Mouse (Mus musculus) C2C12 (cell line): ENCODE measurements around the gene Tfap2d. TPM values are rescaled to one million over a fixed set of nuclear protein-coding genes. Genes with fewer than 3 reads are reported as not detected.

ENCODE experiments used
- H3K27me3 ChIP-seq: one replicate; pipeline ENCODE4 v1.6.1; 2011; ENCODE audit not compliant: control insufficient read depth, insufficient read depth, insufficient read length
- H3K36me3 ChIP-seq: one replicate; pipeline ENCODE4 v1.6.1; 2011; ENCODE audit not compliant: control insufficient read depth, insufficient read depth
- H3K4me3 ChIP-seq: one replicate; pipeline ENCODE4 v1.5.1; 2011; ENCODE audit warnings: mild to moderate bottlenecking, control low read depth; ENCODE audit not compliant: poor library complexity, insufficient read depth, severe bottlenecking
- H3K79me2 ChIP-seq: one replicate; pipeline ENCODE4 v1.6.1; 2011; ENCODE audit not compliant: control insufficient read depth, insufficient read depth
- H3K79me3 ChIP-seq: one replicate; pipeline ENCODE4 v1.6.1; 2011; ENCODE audit warnings: low read depth, control low read depth
- H3ac ChIP-seq: one replicate; pipeline ENCODE3; 2011; ENCODE audit warnings: low read depth; ENCODE audit not compliant: control insufficient read depth, insufficient read length
- CEBPB ChIP-seq: IDR thresholded peaks from one replicate; pipeline ENCODE4 v1.6.1; 2011; ENCODE audit warnings: low read depth, mild to moderate bottlenecking, control low read depth, moderate library complexity
- CTCF ChIP-seq: IDR thresholded peaks from one replicate; pipeline ENCODE4 v1.5.1; 2011; ENCODE audit not compliant: control insufficient read depth, insufficient read depth, insufficient read length
- FOSL1 ChIP-seq: IDR thresholded peaks from one replicate; pipeline ENCODE4 v1.8.0; 2011; ENCODE audit warnings: mild to moderate bottlenecking, low read length; ENCODE audit not compliant: poor library complexity, insufficient read depth, severe bottlenecking
- MAX ChIP-seq: IDR thresholded peaks from one replicate; pipeline ENCODE4 v1.6.1; 2011; ENCODE audit warnings: mild to moderate bottlenecking, control low read depth
- MYOD1 ChIP-seq: IDR thresholded peaks from one replicate; pipeline ENCODE4 v1.6.1; 2011; ENCODE audit warnings: low read depth; ENCODE audit not compliant: control insufficient read depth, insufficient read length
- MYOG ChIP-seq: IDR thresholded peaks from one replicate; pipeline ENCODE4 v1.6.1; 2011; ENCODE audit not compliant: control insufficient read depth, insufficient read length; ENCODE audit errors: extremely low read depth
- USF1 ChIP-seq: IDR thresholded peaks from one replicate; pipeline ENCODE4 v1.6.1; 2011; ENCODE audit warnings: low read depth, mild to moderate bottlenecking, control low read depth, moderate library complexity
- polyA plus RNA-seq: library from polyadenylated mRNA; unstranded; fragments of >200 nt; fragmentation: generic; extraction: Trizol; gene quantifications from one replicate; pipeline ENCODE4 v1.2.1, GENCODE M21; 2012; ENCODE audit warnings: missing spikeins

Gene Tfap2d
- polyA plus RNA-seq, 1 experiment = not detected

DNA sequence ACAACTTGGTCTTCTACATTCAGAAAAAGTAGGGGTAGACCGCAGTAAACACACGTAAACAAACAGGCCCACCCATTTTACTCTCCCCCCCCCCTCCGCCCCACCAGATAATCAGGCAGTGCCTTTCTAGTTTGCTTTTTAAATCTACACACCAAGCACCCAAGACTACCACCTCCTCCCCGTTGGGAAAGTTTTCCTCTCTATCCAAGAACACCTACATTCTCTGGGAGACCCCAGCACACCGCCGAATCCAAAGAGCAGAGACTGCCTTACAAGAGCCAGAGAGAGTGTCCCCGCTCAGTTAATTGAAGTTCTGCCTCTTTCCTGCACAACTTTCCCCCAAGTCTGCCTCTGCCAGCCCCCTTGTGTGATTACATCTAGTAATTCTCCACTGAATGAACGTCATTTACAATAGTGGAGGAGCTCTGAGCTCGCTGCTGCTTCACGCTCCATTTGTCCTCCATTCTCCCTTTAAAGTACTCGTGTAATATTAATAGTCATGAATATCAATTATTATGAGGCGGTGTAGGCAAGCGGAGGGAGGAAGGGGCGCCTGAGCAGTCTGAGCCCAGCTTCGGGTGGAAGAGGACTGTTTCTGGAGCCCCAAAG, 108.8 kb downstream of the Tfap2d start:
- peaks cover 8% of the 10 kb centered on the region for H3K27me3 ChIP-seq
- no peaks in the 10 kb centered on the region for H3K79me3 ChIP-seq
- H3ac ChIP-seq = no peak overlapping the region
- H3K4me3 ChIP-seq = no peak overlapping the region
- H3K79me2 ChIP-seq = no peaks in the 10 kb centered on the region
- TF ChIP-seq CTCF (no peak), FOSL1 (no peak), MYOD1 (no peak), MAX (no peak), USF1 (no peak), CEBPB (no peak), MYOG (no peak)
- H3K36me3 ChIP-seq = no peaks in the 10 kb centered on the region

DNA sequence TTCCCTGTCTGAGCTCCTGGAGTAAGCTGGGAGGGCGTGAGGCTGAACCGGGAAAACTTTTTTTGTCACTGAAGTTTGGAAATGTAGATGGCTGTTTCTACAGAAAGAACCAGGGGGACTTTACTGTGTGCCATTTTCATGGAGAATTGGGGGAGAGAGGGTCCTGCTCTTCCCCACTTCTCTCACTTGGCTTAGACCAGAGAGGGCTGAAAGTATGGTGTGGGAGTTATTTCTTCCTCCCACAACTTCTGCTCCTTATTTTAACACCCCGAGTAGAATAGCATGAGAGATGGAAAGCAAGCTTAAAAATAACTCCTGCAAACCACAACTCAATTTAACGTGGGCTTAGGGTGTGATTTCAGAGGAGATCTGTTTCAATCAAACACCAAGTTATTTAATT, 109.9 kb downstream of the Tfap2d start:
- TF ChIP-seq USF1 (no peak), CTCF (no peak), CEBPB (no peak), FOSL1 (no peak), MYOG (no peak), MAX (no peak), MYOD1 (no peak)
- H3K27me3 ChIP-seq = peaks cover 8% of the 10 kb centered on the region
- no peaks in the 10 kb centered on the region for H3K79me2 ChIP-seq
- H3K36me3 ChIP-seq = no peaks in the 10 kb centered on the region
- no peak overlapping the region for H3ac ChIP-seq
- no peak overlapping the region for H3K4me3 ChIP-seq
- no peaks in the 10 kb centered on the region for H3K79me3 ChIP-seq

DNA sequence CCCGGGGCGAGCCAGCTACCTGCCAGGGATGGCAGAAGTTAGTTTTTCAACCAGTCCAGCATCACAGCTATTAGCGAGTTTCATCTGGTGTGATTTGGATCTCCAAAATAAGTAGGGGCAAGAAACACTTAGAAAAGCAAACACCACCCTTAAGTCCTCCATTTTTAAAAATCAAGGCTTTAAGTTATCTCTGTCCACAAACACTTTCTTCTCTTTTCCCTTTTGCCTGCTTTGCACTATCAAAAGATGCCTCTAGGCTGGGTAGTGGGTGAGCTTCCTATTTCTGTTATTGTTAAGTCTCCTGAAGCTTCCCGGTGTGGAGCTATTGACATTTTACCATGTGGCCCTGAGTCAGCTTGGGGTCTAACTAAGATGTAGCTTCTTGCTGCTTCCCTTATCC, 110.3 kb downstream of the Tfap2d start:
- no peaks in the 10 kb centered on the region for H3K36me3 ChIP-seq
- H3K4me3 ChIP-seq = no peak overlapping the region
- H3K79me2 ChIP-seq = no peaks in the 10 kb centered on the region
- H3K27me3 ChIP-seq = peaks cover 8% of the 10 kb centered on the region
- H3K79me3 ChIP-seq = no peaks in the 10 kb centered on the region
- no peak overlapping the region for H3ac ChIP-seq
- TF ChIP-seq USF1 = no peak
- TF ChIP-seq CEBPB = no peak
- no peak for TF ChIP-seq MAX
- TF ChIP-seq MYOD1 = no peak
- no peak for TF ChIP-seq FOSL1
- TF ChIP-seq CTCF = no peak
- no peak for TF ChIP-seq MYOG

DNA sequence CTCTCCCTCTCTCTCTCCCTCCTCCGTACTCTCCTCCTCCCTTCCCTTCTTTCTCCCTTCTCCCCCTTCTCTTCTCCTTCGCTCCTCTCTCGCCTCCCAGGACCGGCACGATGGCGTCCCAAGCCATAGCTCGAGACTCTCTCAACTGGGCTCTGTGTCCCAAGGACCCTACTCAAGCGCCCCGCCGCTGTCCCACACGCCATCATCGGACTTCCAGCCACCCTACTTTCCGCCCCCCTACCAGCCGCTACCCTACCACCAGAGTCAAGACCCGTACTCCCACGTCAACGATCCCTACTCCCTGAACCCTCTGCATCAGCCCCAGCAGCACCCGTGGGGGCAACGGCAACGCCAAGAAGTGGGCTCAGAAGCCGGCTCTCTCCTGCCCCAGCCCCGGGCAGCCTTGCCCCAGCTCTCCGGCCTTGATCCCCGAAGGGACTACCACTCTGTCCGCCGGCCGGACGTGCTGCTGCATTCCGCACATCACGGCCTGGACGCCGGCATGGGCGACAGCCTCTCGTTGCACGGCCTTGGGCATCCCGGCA, 111.1 kb downstream of the Tfap2d start:
- H3K36me3 ChIP-seq = no peaks in the 10 kb centered on the region
- H3K79me2 ChIP-seq = no peaks in the 10 kb centered on the region
- TF ChIP-seq CEBPB (no peak), MYOG (no peak), CTCF (no peak), MAX (no peak), MYOD1 (no peak), USF1 (no peak), FOSL1 (no peak)
- no peak overlapping the region for H3K4me3 ChIP-seq
- no peaks in the 10 kb centered on the region for H3K79me3 ChIP-seq
- no peak overlapping the region for H3ac ChIP-seq
- H3K27me3 ChIP-seq = peaks cover 8% of the 10 kb centered on the region

Other genes starting within 250 kb of the Tfap2d start
- gene Tfap2b, start 105.9 kb downstream of the Tfap2d start, polyA plus RNA-seq = not detected